Mouse (Mus musculus): ENCODE data around the gene Ren1.

The Ren1 gene

DNA sequence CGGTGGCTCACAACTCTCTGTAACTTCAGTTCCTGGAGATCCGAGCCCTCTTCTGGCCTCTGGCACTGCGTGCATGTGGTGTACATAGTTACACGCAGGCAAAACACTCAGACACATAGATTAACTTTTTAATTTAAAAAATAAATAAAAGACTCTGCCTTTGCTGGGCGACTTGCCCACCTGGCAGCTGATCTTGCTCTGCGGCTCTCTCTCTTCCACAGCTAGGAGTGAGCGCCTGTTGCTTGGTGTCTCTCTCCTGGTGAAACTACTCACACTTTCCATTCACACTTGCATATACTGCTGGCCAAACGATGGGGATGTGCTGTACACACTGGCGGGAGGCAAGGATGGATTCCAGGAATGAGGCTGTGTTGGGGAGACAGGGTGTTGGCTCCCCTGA lies 3.8 kb upstream of the Ren1 start:
- no peak for DNase-seq

DNA sequence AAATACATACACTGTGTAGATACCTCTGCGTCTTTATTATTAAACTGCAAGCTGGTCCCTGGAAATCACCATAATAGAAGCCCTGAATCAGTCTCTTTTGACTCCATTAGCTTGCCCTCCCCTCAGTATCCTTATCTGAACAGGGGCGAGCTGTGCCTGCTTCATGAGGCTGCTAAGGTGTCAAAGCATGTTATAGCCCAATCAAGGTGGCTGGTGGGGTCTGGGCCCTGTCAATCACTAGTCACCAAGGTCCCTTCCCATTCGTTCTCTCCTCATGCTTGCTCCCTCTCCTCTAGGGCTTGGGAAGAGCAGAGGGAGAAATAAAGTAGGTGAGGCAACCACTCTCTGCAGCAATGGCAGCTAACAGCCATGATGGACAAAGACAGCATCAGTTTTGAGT lies 3.1 kb upstream of the Ren1 start:
- no peak for DNase-seq

GRCm38 (mm10) chr1:133347693-133348520 lies 2.4 kb upstream of the Ren1 start:
- DNase-seq: no peak

GRCm38 (mm10) chr1:133351762-133352161 lies 1.5 kb downstream of the Ren1 start:
- no peak for DNase-seq

DNA sequence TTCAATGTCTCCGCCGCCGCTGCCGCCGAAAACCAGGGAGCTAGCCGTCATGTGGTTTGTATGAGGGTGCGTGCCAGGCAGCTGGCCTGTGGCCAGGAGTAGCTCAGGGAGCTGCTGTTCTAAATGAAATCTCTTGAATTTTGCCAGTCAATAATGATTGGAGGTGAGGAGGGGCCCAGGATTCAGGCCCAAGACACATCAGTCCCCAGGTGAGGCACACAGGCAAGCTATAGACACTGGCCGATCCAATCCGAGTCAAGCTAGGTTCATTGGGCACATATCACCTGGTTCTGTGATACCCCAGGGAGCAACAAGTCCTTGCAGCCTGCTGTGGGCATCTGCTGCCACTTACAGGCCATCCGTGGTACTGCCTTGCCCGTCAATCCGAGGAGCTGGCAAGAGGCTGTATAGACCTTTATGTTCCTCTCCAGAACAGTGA lies 3.1 kb downstream of the Ren1 start:
- peak; percentile 76 for DNase-seq

- DNase-seq: no peak
Measured at GRCm38 (mm10) chr1:133355469-133355868, 5.2 kb downstream of the Ren1 start.

- no peak for DNase-seq
Measured at GRCm38 (mm10) chr1:133355912-133356311, 5.6 kb downstream of the Ren1 start.

DNA sequence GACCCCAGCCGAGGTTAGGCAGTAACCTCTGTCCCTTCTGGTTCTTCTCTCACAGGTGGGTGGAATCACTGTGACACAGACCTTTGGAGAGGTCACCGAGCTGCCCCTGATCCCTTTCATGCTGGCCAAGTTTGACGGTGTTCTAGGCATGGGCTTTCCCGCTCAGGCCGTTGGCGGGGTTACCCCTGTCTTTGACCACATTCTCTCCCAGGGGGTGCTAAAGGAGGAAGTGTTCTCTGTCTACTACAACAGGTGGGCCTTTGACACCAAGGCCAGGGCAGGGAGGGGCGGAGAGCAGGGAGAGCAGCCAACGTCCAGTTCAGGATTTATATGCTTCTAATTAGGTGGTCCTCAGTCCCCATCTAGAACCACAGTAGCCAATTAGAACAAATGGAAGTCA lies 6.0 kb downstream of the Ren1 start:
- DNase-seq: no peak

GRCm38 (mm10) chr1:133361006-133361405 lies 10.7 kb downstream of the Ren1 start:
- DNase-seq: no peak

GRCm38 (mm10) chr1:133362103-133362502 lies 11.8 kb downstream of the Ren1 start:
- DNase-seq: no peak

- peak; percentile 34 for DNase-seq
Measured at GRCm38 (mm10) chr1:133363276-133364021, 13.1 kb downstream of the Ren1 start, which contains the start of gene Etnk2. Gene Etnk2, plus strand, starts transcription at chr1:133363572.

DNA sequence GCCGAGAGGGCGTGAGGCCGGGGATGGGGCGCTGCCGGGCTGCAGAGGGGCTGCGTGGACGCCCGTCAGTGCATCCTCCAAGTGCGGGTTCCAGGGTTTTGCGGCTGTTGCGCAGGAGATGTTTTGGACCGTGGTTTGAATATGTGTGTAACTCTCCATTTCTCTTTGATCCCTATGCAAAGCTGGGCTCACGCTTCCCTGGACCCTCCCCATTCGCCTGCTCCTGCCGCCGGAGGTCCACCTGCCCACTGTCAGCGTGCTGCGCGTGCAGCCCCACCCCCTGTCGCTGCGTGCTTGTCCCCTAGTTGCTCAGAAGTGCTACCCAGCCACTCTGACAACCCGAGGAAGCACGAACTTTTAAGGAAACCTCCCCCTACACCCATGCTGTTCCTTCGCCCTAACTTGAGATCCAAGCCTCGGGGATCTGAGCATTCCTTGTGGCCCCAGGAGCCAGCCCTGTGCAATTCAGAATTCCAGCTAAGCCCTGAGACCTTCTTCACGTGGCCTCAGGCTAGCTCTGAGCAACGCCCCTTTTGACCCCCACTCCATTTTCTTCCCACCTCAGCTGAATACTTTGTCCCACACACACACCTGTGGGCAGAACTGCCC lies 13.8 kb downstream of the Ren1 start:
- DNase-seq: no peak

GRCm38 (mm10) chr1:133364890-133365289 lies 14.6 kb downstream of the Ren1 start:
- no peak for DNase-seq

DNA sequence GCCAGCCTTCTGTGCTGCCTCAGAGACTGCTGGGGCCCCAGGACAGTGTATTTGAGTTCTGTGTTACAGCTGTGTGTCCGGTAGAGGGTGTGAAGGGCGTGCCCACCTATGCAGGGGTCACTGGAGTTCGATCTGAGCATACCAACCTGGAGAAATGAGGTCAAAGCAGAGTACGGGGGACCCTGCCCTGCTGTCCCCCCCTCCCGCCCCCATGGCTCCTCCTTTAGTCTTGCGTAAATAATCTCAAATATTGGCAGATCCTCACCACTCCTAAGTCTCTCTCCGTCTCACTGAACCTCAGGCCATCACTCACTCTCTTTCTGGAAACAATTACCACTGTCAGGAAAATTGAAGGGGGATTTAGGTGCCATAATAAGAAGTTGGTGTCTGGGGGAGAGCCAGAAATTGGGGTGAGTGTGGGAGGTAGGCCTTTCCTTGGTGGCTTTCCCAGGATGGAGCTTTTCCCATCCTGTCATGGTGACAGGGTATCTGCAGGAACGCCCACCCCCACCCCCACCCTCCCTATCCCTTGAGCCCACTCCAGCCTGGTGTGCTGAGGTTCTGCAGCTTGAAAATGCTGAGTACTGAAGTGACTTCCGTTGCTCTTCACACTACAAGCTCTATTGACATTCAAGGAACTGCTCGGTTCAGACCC lies 16.8 kb downstream of the Ren1 start:
- DNase-seq: no peak

DNA sequence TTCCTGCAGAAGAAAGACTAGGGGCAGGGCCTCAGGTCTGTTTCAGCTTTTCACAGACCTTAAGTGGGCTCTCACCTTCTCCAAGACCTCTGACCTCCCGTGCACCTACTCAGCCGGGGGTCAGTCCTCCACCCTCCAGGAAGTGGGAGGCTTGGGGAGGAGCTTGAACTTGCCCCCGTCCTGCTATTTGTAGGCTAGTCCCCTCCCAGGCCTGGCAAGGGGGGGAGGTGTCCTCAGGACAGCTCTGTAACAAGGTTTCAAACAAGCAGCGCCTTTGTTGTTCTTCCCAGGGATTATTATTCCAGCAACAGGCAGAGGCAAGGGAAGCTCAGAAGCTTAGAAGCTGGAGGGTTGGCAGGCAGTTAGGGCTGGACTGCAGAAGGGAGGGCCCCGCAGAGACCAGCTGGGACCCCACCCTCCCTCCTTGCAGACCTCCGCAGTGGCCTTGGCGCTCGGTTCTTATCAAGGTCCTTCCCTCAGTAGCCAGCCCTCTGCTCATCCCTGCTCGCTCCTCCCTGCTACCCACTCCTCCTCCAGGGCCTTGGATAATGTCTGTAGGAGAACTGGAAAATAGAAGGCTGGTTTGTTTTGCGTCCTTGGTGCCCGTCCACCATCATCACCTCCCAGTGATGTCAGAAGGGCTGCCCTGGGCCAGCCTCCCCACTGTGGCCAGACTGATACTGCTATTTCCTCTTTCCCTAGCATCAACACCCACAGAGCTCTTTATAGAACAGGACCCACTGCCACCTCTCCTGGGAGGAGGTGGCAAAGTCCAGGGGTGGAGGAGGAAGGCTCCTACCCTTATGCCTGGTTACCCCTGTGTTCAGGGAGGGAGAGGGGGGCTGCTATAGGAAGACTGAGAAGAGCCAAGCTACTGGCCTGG lies 17.5 kb downstream of the Ren1 start:
- no peak for DNase-seq

DNA sequence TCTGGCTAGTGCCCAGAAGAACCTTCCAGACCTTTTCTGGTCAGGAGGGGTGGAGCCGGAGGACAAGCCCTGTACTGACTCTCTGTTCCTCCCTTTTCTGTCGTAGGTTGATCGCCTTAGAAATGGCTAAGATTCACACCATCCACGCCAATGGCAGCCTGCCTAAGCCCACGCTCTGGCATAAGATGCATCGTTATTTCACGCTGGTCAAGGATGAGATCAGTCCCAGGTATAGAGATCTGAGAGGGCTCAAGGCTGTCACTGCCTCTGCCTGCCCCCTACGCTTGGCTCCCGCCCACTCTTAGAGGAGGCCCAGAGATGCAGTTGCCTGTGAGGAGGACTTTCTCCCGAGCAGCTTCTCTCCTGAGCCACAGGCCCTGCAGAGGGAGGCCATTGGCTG lies 18.3 kb downstream of the Ren1 start:
- DNase-seq: no peak

DNA sequence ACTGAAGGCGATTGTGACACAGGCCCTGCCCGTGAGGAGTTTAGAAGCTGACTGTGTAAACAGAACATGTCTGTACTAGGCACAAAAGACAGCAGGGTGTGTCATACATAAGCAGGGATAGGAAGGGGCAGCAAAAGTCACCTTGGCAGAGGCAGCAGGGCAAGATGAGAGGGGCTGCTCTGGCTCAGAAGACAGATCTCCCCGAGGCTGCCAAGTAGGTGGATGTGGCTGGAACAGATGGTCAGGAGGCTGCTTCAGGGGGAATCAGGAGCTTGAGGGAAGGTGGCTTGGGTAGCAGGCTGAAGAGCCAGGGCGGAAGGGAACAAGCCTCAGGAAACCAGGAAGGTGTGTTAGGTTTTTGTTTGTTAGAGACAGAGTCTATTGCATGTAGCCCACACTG lies 20.0 kb downstream of the Ren1 start:
- no peak for DNase-seq

- DNase-seq: no peak
Measured at GRCm38 (mm10) chr1:133371431-133371830, 21.1 kb downstream of the Ren1 start.

- no peak for DNase-seq
Measured at GRCm38 (mm10) chr1:133372113-133372512, 21.8 kb downstream of the Ren1 start.

DNA sequence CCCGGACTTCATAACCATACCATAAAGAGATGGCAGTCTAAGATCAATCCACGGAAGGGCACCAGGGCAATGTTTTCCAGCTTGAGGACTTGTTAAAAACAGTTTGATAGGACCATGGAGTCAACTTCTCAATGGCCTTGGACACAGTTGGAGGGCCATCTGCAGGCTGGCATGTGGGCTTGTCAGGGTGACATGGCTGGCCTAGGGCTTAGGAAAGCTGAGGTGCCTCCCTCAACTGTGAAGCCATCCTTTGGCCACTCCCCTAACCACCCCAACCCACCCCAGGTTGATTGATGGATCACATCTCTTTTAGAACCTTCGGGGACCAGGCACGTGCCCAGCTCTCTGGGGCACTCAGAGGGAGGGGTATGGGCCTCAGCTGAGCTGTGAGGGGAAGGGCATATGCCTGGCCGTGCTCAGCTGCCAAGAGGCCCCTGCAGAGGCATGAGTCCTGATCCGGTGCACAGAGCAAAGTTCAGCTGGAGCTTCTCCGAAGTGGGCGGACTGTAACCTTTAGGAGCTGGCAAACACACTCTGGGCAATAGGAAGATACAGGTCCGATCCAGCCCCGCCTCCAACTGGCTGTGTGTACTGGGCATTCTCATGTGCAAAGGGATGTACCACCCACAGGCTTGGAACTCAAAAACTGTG lies 25.5 kb downstream of the Ren1 start:
- DNase-seq: no peak

DNA sequence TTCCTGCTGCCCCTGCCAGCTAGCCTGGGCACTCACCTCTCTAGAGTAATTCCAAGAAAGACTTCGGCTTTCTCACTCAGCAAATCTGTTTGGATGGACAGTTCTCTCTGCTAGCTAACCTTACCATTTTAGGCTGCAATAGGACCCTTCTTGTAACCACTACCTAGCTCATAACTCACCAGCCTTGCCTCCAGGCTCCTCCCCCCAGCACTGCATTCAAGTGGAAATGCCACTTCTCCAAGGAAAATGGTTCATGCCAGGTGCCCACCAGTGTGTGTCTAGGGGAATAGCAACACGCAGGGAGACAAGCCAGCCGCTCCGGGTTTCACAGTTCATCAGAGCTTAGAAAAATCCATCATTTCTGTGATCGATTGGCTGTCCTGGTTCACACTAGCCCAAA lies 27.2 kb downstream of the Ren1 start:
- DNase-seq: no peak
